Mouse (Mus musculus): ENCODE measurements around the gene Abcf2. TPM values are rescaled to one million over a fixed set of nuclear protein-coding genes. Genes with fewer than 3 reads are reported as not detected.

Abcf2 gene
- polyA plus RNA-seq, 1 experiment from 2014 or later: 57.4 TPM

DNA sequence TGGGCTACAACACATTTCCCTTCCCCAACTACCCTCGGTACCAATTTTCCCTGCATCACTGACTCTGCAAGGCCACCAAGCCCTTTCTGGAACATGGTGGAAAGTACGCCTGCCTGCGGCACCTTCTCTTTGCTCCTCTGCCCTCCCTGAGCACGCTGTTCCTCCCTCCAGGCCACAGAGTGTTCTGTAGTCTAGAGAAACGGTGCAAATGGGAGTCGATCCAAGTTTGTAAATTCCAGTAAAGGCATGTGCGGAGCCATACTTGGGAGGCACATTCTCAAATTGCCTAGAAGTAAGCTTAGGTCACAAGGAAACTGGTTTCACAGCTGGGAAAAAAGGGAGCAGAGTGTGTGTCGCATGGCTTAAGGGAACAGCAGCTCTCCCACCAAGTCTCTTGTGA is 42.8 kb upstream of the Abcf2 start:
- Histone ChIP-seq H3K9me3 (ENCODE audit: control insufficient read depth, low read length) (no peaks in the 10 kb centered on the region), H3K9ac (ENCODE audit: low read length) (no peak overlapping the region), H3K27me3 (ENCODE audit: control insufficient read depth, insufficient read depth, low read length) (peaks cover 33% of the 10 kb centered on the region), H3K4me3 (ENCODE audit: control insufficient read depth in 1 of 2, insufficient read depth in 1 of 2, low read depth in 1 of 2, low read length in 2 of 2) (no peak overlapping the region), H3K36me3 (ENCODE audit: control insufficient read depth, insufficient read depth, low read length) (no peaks in the 10 kb centered on the region), H3K27ac (replicated peaks in 1 of 2; ENCODE audit: control insufficient read depth in 1 of 2, insufficient read depth in 1 of 2, low read depth in 2 of 2, low read length in 2 of 2) (no peak overlapping the region), H3K4me1 (ENCODE audit: control insufficient read depth in 2 of 2, insufficient read depth in 2 of 2, low read length in 2 of 2) (peaks cover 5 to 9% of the 10 kb centered on the region in 2 experiments; a peak in 3 of 4 replicates), H3K4me2 (ENCODE audit: low read length) (no peak overlapping the region)
- ATAC-seq (ENCODE audit: insufficient number of reproducible peaks, insufficient read depth, low FRiP score, low read depth): no peak
- WGBS: 69% methylated on average over 8 of the region's 8 CpGs

GRCm38 (mm10) chr5:24618921-24619320 is 41.7 kb upstream of the Abcf2 start:
- H3K4me2 ChIP-seq (ENCODE audit: low read length): no peak overlapping the region
- no peaks in the 10 kb centered on the region for H3K9me3 ChIP-seq (ENCODE audit: control insufficient read depth, low read length)
- no peaks in the 10 kb centered on the region for H3K36me3 ChIP-seq (ENCODE audit: control insufficient read depth, insufficient read depth, low read length)
- H3K4me1 ChIP-seq (ENCODE audit: control insufficient read depth in 2 of 2, insufficient read depth in 2 of 2, low read length in 2 of 2): peaks cover 1 to 2% of the 10 kb centered on the region in 2 experiments; a peak in 2 of 4 replicates
- WGBS: 83% methylated on average over 3 of the region's 3 CpGs
- peaks cover 23% of the 10 kb centered on the region for H3K27me3 ChIP-seq (ENCODE audit: control insufficient read depth, insufficient read depth, low read length)
- H3K27ac ChIP-seq (replicated peaks in 1 of 2; ENCODE audit: control insufficient read depth in 1 of 2, insufficient read depth in 1 of 2, low read depth in 2 of 2, low read length in 2 of 2): no peak overlapping the region
- no peak for ATAC-seq (ENCODE audit: insufficient number of reproducible peaks, insufficient read depth, low FRiP score, low read depth)
- H3K9ac ChIP-seq (ENCODE audit: low read length): no peak overlapping the region
- H3K4me3 ChIP-seq (ENCODE audit: control insufficient read depth in 1 of 2, insufficient read depth in 1 of 2, low read depth in 1 of 2, low read length in 2 of 2): no peak overlapping the region

GRCm38 (mm10) chr5:24615097-24615496 is 37.8 kb upstream of the Abcf2 start:
- Histone ChIP-seq H3K4me1 (ENCODE audit: control insufficient read depth in 2 of 2, insufficient read depth in 2 of 2, low read length in 2 of 2) (peaks cover 13 to 15% of the 10 kb centered on the region in 2 experiments; a peak in 3 of 4 replicates), H3K36me3 (ENCODE audit: control insufficient read depth, insufficient read depth, low read length) (no peaks in the 10 kb centered on the region), H3K4me2 (ENCODE audit: low read length) (no peak overlapping the region), H3K4me3 (ENCODE audit: control insufficient read depth in 1 of 2, insufficient read depth in 1 of 2, low read depth in 1 of 2, low read length in 2 of 2) (no peak overlapping the region), H3K9me3 (ENCODE audit: control insufficient read depth, low read length) (no peaks in the 10 kb centered on the region), H3K27ac (replicated peaks in 1 of 2; ENCODE audit: control insufficient read depth in 1 of 2, insufficient read depth in 1 of 2, low read depth in 2 of 2, low read length in 2 of 2) (no peak overlapping the region), H3K27me3 (ENCODE audit: control insufficient read depth, insufficient read depth, low read length) (no peaks in the 10 kb centered on the region; the same call in 1 of the 2 replicates), H3K9ac (ENCODE audit: low read length) (no peak overlapping the region)
- ATAC-seq (ENCODE audit: insufficient number of reproducible peaks, insufficient read depth, low FRiP score, low read depth): no peak
- 57% methylated on average over 6 of the region's 6 CpGs for WGBS

- ATAC-seq (ENCODE audit: insufficient number of reproducible peaks, insufficient read depth, low FRiP score, low read depth): no peak; the same call in 1 of the 2 replicates
- no peaks in the 10 kb centered on the region for H3K36me3 ChIP-seq (ENCODE audit: control insufficient read depth, insufficient read depth, low read length)
- 69% methylated on average over 5 of the region's 5 CpGs for WGBS
- H3K4me1 ChIP-seq (ENCODE audit: control insufficient read depth in 2 of 2, insufficient read depth in 2 of 2, low read length in 2 of 2): peaks cover 19 to 27% of the 10 kb centered on the region in 2 experiments
- no peak overlapping the region for H3K9ac ChIP-seq (ENCODE audit: low read length)
- H3K9me3 ChIP-seq (ENCODE audit: control insufficient read depth, low read length): no peaks in the 10 kb centered on the region
- H3K4me3 ChIP-seq (ENCODE audit: control insufficient read depth in 1 of 2, insufficient read depth in 1 of 2, low read depth in 1 of 2, low read length in 2 of 2): no peak overlapping the region
- H3K27ac ChIP-seq (replicated peaks in 1 of 2; ENCODE audit: control insufficient read depth in 1 of 2, insufficient read depth in 1 of 2, low read depth in 2 of 2, low read length in 2 of 2): no peak overlapping the region
- H3K4me2 ChIP-seq (ENCODE audit: low read length): no peak overlapping the region
- no peaks in the 10 kb centered on the region for H3K27me3 ChIP-seq (ENCODE audit: control insufficient read depth, insufficient read depth, low read length)
These were observed 35.0 kb upstream of the Abcf2 start for GRCm38 (mm10) chr5:24612302-24612649.

DNA sequence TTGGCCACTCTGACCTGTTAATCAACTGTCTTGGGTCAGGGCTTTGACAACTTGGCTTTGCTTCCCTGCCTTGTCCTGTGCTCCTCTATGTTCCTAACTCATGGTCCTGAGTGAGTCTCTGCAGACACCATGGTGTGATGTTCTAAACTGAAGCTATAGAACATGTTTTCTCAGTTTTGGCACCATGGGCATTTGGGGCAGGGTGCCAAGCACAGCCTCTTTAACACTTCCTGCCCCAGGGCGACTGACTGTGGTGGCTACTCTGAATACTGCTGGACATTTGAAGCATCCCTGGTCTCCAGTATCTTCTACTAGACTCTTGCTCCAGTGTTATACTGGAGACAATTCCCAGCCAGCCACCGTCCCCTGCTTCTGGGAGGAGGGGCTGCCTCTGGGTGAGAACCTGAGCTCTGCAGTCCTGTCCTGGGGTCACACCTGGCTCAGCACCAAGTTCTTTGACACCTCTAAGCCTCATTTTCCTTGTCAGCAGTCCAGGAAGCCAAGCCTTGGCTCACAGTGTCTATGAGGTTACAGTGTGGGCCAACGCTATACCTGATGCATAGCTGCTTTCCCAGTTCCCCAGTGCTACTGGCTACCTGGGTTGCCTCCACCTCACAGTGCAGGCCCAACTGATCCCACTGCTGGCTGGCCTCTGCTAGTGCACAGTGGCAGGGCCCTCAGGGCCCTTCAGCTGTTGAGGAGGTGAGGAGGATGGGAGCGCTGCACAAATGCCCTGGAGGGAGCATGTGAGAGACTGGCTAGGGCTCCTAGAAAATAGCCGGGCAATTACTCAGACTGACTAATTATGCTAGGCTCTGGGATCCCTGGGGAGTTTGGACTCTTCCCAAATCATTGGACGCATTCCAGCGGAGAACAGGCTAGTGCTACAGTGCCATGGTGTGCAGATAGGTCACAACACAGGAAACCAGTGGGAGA is 34.4 kb upstream of the Abcf2 start:
- Histone ChIP-seq H3K4me1 (ENCODE audit: control insufficient read depth in 2 of 2, insufficient read depth in 2 of 2, low read length in 2 of 2) (peaks cover 19 to 28% of the 10 kb centered on the region in 2 experiments), H3K27me3 (ENCODE audit: control insufficient read depth, insufficient read depth, low read length) (no peaks in the 10 kb centered on the region), H3K9ac (ENCODE audit: low read length) (no peak overlapping the region), H3K4me3 (ENCODE audit: control insufficient read depth in 1 of 2, insufficient read depth in 1 of 2, low read depth in 1 of 2, low read length in 2 of 2) (no peak overlapping the region), H3K9me3 (ENCODE audit: control insufficient read depth, low read length) (no peaks in the 10 kb centered on the region), H3K36me3 (ENCODE audit: control insufficient read depth, insufficient read depth, low read length) (no peaks in the 10 kb centered on the region), H3K27ac (replicated peaks in 1 of 2; ENCODE audit: control insufficient read depth in 1 of 2, insufficient read depth in 1 of 2, low read depth in 2 of 2, low read length in 2 of 2) (no peak overlapping the region), H3K4me2 (ENCODE audit: low read length) (no peak overlapping the region)
- no peak for ATAC-seq (ENCODE audit: insufficient number of reproducible peaks, insufficient read depth, low FRiP score, low read depth)
- 43% methylated on average over 7 of the region's 7 CpGs for WGBS

DNA sequence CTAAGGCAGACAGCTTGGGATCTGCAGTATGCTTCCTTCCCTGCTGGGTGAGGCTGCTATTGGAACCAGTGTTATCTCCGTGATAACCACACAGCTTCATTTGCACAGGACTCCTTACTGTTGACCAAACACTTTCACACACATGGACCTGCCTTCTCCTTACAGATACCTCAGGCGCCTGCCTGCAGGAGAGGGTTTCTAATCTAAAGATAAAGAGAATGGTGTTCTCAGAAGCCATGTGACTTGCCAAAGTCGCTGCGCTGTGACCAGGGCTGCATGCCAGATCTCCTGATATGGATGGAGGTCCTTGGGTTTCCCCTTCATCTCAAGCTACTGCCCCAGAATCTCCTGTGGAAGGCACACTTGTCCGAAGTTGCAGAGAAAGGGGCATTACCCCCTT is 32.1 kb upstream of the Abcf2 start:
- Histone ChIP-seq H3K9ac (ENCODE audit: low read length) (no peak overlapping the region), H3K4me3 (ENCODE audit: control insufficient read depth in 1 of 2, insufficient read depth in 1 of 2, low read depth in 1 of 2, low read length in 2 of 2) (no peak overlapping the region), H3K27ac (replicated peaks in 1 of 2; ENCODE audit: control insufficient read depth in 1 of 2, insufficient read depth in 1 of 2, low read depth in 2 of 2, low read length in 2 of 2) (no peak overlapping the region), H3K27me3 (ENCODE audit: control insufficient read depth, insufficient read depth, low read length) (no peaks in the 10 kb centered on the region), H3K4me2 (ENCODE audit: low read length) (peak overlapping the region; percentile 13; the same call in 1 of the 2 replicates), H3K9me3 (ENCODE audit: control insufficient read depth, low read length) (no peaks in the 10 kb centered on the region), H3K4me1 (ENCODE audit: control insufficient read depth in 2 of 2, insufficient read depth in 2 of 2, low read length in 2 of 2) (peaks cover 30 to 45% of the 10 kb centered on the region in 2 experiments), H3K36me3 (ENCODE audit: control insufficient read depth, insufficient read depth, low read length) (no peaks in the 10 kb centered on the region)
- no peak for ATAC-seq (ENCODE audit: insufficient number of reproducible peaks, insufficient read depth, low FRiP score, low read depth)
- 3% methylated on average over 5 of the region's 5 CpGs for WGBS

- ATAC-seq (ENCODE audit: insufficient number of reproducible peaks, insufficient read depth, low FRiP score, low read depth): no peak
- no peaks in the 10 kb centered on the region for H3K9me3 ChIP-seq (ENCODE audit: control insufficient read depth, low read length)
- H3K4me3 ChIP-seq (ENCODE audit: control insufficient read depth in 1 of 2, insufficient read depth in 1 of 2, low read depth in 1 of 2, low read length in 2 of 2): peak overlapping the region in 1 of 2 experiments; percentile 70; a peak in 2 of 4 replicates
- H3K27me3 ChIP-seq (ENCODE audit: control insufficient read depth, insufficient read depth, low read length): no peaks in the 10 kb centered on the region
- H3K4me1 ChIP-seq (ENCODE audit: control insufficient read depth in 2 of 2, insufficient read depth in 2 of 2, low read length in 2 of 2): peaks cover 38 to 50% of the 10 kb centered on the region in 2 experiments
- H3K9ac ChIP-seq (ENCODE audit: low read length): peak overlapping the region; percentile 95
- no peaks in the 10 kb centered on the region for H3K36me3 ChIP-seq (ENCODE audit: control insufficient read depth, insufficient read depth, low read length)
- H3K27ac ChIP-seq (replicated peaks in 1 of 2; ENCODE audit: control insufficient read depth in 1 of 2, insufficient read depth in 1 of 2, low read depth in 2 of 2, low read length in 2 of 2): peak overlapping the region; percentile 93 to 100; a peak in 3 of 4 replicates
- peak overlapping the region; percentile 91 for H3K4me2 ChIP-seq (ENCODE audit: low read length)
- WGBS: 43% methylated on average over 14 of the region's 14 CpGs
These were observed 28.9 kb upstream of the Abcf2 start for GRCm38 (mm10) chr5:24605980-24606665.
